Mouse (Mus musculus): ENCODE data around the gene Car7.

Gene Car7

DNA sequence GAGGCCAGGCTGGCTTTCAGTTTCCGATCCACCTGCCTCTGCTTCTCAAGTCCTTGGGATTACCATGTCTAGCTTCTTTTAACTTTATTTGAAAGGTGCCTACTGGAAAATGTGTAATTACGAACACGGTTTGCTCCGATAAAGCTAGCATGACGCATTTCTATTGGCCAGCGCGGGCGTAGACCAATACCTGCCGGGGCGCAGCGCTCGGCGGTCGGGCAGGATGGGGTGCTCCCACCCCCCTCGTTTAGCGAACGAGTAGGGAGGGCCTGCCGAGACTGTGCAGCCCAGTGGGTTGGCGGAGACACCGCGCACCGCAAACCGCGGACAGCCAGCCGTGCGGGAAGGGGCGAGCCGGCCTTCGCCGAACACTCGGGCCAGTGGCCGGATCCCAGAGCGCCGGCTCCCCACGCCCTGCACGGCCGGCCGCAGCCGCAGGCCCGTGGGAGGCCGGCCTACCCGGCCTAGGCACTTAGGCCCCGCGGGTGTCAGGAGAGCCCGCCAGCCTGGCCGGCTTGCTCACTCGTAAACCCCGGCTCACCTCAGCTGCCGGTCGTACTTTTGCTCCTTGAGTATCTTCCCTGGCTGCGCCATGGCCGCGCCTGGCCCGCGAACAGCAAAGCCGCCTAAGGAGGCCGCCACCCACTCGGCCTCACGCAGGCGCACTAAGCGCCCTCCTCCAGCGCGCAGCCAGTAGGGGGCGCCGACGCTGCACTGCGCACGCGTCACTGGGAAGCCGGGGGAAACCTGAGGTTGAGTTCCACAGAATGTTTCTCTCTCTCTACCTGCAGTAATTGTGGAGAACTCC lies at the start of gene Car7, which contains the start of gene Nae1:
TSS of gene Car7 (plus strand) at position 719 of the 808 bp plus-strand sequence.
TSS of gene Nae1 (minus strand) at position 667 of the 808 bp plus-strand sequence.
- peak; percentile 80 for DNase-seq (ENCODE audit: low spot score)

DNA sequence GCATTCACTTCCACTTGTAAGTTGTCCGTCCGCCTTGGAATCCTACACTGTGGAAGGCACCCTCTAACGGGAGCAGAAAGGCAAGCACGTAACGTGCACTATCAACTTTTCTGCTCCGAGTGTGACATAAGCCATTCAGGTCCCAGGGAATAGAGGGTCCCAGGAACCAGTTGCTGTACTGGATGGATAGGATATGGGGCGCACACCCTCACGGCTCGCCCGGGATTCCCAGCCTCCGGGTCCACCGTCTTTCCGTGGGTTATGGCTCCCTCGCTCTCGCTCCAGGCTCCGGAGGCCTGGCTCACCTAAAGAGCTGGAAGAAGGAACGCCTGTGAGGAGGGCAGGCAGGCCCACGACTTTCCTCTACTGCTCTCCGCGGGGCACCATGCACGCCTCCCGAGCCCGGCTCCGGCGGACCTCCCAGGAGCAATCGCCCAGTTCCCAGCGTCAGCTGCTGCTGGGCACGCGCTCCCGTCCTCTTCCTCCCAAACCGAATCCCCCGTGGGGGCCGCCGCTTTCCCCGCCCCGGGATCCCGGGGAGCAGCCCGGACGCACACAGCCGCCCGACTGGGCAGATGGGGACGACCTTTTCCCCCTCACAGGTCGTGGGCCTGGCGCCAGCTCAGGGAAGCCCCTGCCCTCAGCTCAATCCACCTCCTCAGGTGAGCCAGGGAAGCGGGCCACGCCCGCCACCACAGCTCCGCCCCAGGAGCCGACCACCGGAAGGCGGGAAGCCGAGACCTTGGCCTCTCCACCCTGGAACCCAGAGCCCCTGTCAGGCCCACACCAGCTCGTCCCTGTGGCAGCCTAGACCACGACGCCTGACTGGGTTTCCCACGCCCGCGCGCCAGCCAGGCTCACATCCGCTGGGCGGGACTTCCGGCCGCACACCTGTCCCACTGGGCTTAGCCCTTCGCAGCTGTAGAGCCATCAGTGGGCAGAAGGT lies 25.2 kb upstream of the Car7 start, which contains the start of gene Terb1:
TSS of gene Terb1 (minus strand) at position 850 of the 946 bp plus-strand sequence.
- DNase-seq (ENCODE audit: low spot score) = no peak

GRCm38 (mm10) chr8:104510134-104510533 lies 24.4 kb upstream of the Car7 start:
- DNase-seq (ENCODE audit: low spot score) = no peak

DNA sequence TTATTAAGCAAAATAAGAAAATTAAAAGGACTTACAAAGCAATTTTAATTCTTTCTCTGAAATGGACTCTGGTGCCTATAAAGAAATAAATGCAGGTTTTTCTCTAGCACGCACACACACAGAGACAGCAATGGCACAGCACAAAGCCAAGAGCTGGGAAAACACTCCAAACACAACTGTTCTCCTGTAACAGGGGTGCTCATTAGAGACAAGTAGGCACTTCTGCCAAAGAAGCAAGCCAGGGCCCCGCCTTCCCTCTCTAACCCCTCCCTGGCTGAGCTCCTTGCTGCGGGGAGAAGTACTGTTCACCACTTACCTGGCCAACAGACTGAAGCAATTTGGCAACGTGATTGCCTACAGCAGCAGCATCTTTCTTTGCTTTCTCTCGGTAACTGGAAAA lies 16.6 kb upstream of the Car7 start:
- DNase-seq (ENCODE audit: low spot score) = no peak

GRCm38 (mm10) chr8:104529671-104530070 lies 4.8 kb upstream of the Car7 start:
- no peak for DNase-seq (ENCODE audit: low spot score)

GRCm38 (mm10) chr8:104533551-104533950 lies 938 bp upstream of the Car7 start:
- no peak for DNase-seq (ENCODE audit: low spot score)

GRCm38 (mm10) chr8:104534779-104535141 lies 271 bp downstream of the Car7 start:
- DNase-seq (ENCODE audit: low spot score) = no peak

DNA sequence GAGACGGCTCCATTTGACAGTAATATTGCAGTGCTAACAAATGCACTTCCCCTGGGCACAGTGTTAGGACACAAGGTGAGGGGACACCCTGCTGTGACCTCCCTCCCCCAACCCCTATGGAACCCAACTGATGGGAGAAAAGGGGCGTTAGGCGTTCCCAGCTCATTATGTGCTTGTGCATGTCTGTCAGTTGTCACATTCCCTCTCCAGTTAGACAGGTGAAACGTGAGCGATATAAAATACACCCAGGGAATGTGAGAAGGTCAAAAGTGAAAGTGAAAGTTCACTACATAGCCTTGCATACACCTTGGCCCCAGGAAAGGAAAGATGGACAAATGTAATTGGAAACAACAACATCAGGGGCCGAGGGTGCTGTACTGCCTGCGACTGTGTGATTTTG lies 889 bp downstream of the Car7 start:
- no peak for DNase-seq (ENCODE audit: low spot score)

GRCm38 (mm10) chr8:104536028-104536427 lies 1.5 kb downstream of the Car7 start:
- DNase-seq (ENCODE audit: low spot score) = no peak

- no peak for DNase-seq (ENCODE audit: low spot score)
Measured at GRCm38 (mm10) chr8:104538896-104539295, 4.4 kb downstream of the Car7 start.

DNA sequence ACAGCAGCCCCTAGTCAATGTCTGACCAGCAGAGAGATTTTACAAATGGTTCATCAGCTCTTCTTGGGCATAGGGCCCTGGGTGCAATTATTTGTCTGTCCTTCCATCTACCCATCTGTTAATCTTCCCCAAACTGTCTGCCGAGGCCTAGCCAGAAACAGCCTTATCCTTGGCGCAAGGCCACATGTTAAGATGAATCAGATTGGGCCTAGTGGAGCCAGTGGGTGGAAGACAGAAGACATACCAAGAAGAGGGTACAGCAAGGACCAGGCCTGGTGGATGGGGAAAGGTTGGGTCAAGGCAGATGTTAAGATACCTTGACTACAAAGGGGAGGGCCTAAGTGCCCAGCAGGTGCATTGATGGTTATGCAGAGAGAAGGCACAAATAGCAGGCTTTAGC lies 5.1 kb downstream of the Car7 start:
- peak; percentile 35 for DNase-seq (ENCODE audit: low spot score)

- no peak for DNase-seq (ENCODE audit: low spot score)
Measured at GRCm38 (mm10) chr8:104540238-104540637, 5.7 kb downstream of the Car7 start.

GRCm38 (mm10) chr8:104540710-104541514 lies 6.4 kb downstream of the Car7 start:
- DNase-seq (ENCODE audit: low spot score) = no peak

GRCm38 (mm10) chr8:104541515-104541880 lies 7.0 kb downstream of the Car7 start:
- DNase-seq (ENCODE audit: low spot score) = no peak

- peak; percentile 29 for DNase-seq (ENCODE audit: low spot score)
Measured at GRCm38 (mm10) chr8:104542160-104542559, 7.7 kb downstream of the Car7 start.

- no peak for DNase-seq (ENCODE audit: low spot score)
Measured at GRCm38 (mm10) chr8:104543440-104544045, 9.1 kb downstream of the Car7 start.

GRCm38 (mm10) chr8:104555191-104555590 lies 20.7 kb downstream of the Car7 start:
- DNase-seq (ENCODE audit: low spot score) = no peak

GRCm38 (mm10) chr8:104557226-104557625 lies 22.7 kb downstream of the Car7 start:
- DNase-seq (ENCODE audit: low spot score) = no peak

- DNase-seq (ENCODE audit: low spot score) = no peak
Measured at GRCm38 (mm10) chr8:104560731-104561130, 26.2 kb downstream of the Car7 start.

DNA sequence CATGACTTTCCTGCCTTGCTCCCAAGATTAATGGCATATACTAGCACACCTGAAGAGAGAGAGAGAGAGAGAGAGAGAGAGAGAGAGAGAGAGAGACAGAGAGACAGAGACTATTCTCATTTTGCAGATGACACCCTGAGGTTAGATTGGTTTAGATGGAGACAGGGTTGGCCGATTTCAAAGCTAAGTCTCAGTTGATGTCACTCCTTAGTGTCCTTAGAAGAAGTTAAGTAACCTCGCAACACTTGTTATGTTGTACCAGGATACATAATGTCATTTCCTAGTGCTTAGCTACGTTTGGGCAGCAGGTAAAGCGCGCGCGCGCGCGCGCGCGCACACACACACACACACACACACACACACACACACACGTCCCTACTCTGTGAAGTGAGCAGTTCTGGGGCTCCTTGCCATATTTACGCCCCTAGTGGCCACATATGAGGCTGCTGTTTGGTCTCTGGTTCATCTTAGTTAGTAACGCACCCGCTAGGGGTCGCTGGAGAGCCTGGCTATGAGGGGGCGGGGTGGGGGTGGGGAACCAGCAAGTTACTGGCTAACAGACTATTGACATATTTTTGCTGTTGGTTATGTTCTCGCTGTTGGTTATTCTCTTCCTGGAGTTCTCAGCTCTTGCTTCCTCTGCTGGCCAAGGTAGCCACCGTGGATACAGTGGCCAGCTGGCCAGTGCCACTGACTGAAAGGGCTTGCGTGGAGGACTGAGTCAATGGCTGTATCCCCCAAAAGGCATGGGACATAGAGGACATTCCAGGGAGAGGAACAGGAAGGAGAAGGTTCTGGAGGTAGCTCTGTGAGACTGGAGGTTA lies 30.4 kb downstream of the Car7 start:
- DNase-seq (ENCODE audit: low spot score) = peak; percentile 84

GRCm38 (mm10) chr8:104565457-104565798 lies 30.9 kb downstream of the Car7 start:
- DNase-seq (ENCODE audit: low spot score) = no peak
